Mouse (Mus musculus) lung, postnatal 0 days (tissue): ENCODE data around the gene Txndc15.

Experiments used
- CTCF ChIP-seq: IDR thresholded peaks from 2 replicates; pipeline ENCODE4 v1.5.1; 2016; ENCODE audit warnings: antibody characterized with exemption, mild to moderate bottlenecking
- EP300 ChIP-seq: IDR thresholded peaks from 2 replicates; pipeline ENCODE4 v1.6.1; 2016; ENCODE audit warnings: antibody characterized with exemption, mild to moderate bottlenecking, control low read depth

DNA sequence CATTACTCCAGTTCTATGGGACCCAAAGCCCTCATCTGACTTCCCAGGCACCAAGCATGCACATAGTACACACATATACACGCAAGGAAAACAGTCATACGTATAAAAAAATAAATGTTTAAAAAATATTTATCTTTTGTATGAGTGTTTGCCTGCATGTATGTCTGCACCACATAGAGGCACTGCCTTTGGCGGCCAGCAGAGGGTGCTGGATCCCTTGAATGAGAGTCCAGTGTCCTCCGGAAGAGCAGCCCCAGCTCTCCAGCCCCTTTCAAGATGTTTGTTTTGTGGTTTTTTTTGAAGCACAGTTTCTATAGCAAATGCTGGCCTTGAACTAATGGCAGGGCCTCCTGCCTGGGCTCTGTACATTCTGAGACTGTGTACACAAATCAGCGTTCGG lies 45.9 kb upstream of the Txndc15 start:
- TF ChIP-seq CTCF (peak; percentile 67), EP300 (no peak)
